Mouse (Mus musculus) mouse embryonic stem cell (cell line): ENCODE data around the gene Ern1.

Source experiments
- in situ Hi-C, 2 experiments: fragments of 300-500 bp; cut with MboI; formaldehyde crosslinking; loops; 1 replicate in 1 of 2; 3 replicates in 1 of 2; pipeline ENCODE4 v1.14.3; 2019 to 2020; ENCODE audit warnings: low sequenced_read_pairs in 2 of 2, low pct_unique_long_range_greater_than_20kb in 1 of 2, mixed read lengths in 1 of 2; ENCODE audit not compliant: unreplicated experiment in 1 of 2

The Ern1 gene

DNA sequence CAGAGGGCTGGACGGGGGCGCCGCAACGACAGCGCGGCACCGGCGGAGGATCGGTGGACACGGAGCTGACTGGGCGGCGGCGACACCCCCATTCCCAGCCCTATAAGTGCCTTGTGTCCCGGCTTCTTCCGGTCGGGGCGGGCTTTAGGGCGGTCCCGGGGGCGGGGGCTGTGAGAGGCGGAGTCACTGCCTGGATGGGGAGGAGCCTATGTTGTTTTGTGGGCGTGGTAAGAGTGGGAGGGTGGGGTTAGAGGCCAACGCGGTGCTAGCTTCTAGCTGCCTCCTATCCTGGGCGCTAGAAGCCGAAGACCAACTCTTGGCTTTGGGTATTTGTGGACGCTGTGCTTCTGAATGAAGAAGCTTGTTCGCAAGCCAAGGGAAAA, at the start of gene Ern1:
TSS of gene Ern1 (minus strand) at position 120 of the 383 bp plus-strand sequence.
- in situ Hi-C loops = no loop called here

DNA sequence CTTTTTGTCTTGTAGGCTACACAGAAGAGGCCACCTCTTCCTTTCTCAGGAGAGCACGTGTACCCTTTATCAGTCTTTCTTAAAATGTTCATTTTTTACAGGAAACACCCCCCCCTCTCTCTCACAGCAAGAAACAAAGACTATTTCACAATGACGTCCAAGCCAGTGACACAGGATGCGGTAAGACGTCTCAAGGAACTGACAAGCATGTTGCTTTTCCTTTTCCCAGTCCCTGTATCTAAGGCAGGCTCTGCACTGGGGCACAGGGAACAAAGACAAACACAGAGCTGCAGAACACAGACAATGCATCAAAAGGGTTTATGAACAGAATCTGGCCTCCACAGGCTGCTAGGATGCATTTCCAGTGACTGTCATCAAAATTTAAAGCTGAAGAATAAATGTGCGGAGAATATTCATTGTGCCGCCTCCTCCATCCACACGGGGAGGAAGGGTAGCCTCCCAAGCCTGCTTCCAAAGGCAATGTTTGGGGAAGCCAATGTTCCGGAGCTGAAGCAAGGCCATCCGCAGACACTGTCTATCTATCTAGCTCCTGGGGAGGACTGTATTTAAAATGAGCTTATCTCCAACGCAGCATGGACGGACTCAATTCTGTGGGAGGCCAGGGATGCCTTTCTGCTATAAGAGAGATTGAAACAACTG, 48.7 kb upstream of the Ern1 start:
- in situ Hi-C loops = loop anchor here in 1 of 2 experiments (10.0 kb wide), 1 partner anchor 88 kb away; no protein-coding TSS in a partner anchor

DNA sequence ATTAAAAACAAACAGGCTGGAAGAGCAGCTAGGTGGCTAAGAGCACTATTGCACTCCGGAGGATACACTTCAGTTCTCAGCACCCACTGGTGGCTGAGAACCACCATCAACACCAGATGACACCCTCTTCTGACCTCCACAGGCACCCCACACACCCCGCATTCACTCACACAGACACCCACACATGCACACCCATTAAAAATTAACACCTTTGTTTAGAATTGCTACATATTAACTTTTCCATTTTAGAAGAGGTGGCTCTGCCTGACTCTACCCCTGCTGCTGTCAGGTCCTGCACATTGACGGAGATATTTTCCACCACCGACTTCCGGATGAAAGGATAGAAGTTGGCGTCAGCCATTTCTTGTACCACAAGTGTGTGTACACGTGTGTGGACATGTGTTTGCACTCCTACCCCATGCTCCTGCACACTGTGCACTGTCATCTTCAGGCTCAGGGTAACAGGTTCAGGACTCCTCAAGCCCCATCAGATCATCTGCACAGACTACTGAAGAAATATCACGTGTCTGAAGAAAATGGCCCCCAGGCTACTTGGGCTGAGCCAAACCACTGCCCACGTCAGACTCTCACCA, 48.1 kb upstream of the Ern1 start:
- in situ Hi-C loops = loop anchor here in 1 of 2 experiments (10.0 kb wide), 1 partner anchor 89 kb away; no protein-coding TSS in a partner anchor

DNA sequence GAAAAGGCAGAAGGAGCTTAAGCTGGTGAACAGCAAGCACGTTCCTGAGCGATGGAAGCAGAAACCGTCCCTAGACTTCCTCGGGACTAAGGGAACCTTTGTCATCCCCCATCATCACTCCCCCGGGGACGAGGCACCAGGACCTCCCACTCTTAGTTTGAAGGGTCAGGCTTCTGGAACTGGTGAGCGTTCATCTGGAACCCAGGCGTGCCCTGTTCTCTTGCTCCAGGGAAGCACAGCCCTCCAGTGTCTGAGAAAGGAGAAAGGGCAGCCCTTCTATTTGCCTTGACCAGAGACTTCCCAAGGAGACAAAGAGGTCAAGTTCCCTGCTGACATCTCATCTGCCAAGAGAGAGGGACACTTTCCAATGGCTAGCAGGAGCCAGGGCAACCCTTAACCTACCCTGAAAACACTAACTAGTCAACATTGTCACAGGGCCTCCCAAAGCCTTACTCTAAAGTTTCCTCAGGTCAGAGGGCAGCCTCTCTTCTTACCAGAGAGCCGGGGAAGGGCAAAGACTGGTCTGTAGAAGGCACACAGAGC, 44.7 kb upstream of the Ern1 start:
- in situ Hi-C loops = loop anchor here in 1 of 2 experiments (10.0 kb wide), 1 partner anchor 92 kb away; no protein-coding TSS in a partner anchor

- in situ Hi-C loops = loop anchor here in 1 of 2 experiments (10.0 kb wide), 1 partner anchor 95 kb away; no protein-coding TSS in a partner anchor
Observed at GRCm38 (mm10) chr11:106529786-106530185, 42.1 kb upstream of the Ern1 start.

DNA sequence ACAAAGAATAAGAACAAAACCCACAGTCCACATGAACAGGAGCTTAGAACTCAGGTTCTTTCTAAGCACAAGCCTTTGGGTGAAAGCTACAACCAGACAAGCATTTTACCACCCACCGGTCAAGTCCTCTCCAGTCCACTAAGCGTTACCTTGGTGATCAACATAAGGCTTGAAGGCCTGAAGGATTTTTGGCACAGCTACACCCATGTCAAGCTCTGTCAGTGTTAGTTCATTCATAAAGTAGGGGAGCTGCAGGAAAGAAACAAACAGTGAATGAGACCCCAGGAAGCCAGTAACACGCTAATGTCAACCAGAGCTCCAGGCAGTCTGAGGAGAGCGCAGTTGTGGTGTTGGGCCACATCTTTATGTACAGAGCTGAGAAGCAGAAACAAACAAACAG, 41.5 kb upstream of the Ern1 start:
- in situ Hi-C loops = no loop called here

GRCm38 (mm10) chr11:106527926-106528325, 40.3 kb upstream of the Ern1 start:
- in situ Hi-C loops = no loop called here

- in situ Hi-C loops = no loop called here
Observed at GRCm38 (mm10) chr11:106527147-106527821, 39.6 kb upstream of the Ern1 start.

- in situ Hi-C loops = loop anchor here in 1 of 2 experiments (25.0 kb wide), 1 partner anchor 240 kb away; the partner anchor contains the start of genes Milr1 and Pecam1
Observed at GRCm38 (mm10) chr11:106522538-106522937, 34.9 kb upstream of the Ern1 start.

- in situ Hi-C loops = loop anchor here in 1 of 2 experiments (25.0 kb wide), 1 partner anchor 241 kb away; the partner anchor contains the start of genes Milr1 and Pecam1
Observed at GRCm38 (mm10) chr11:106521612-106522011, 34.0 kb upstream of the Ern1 start.

DNA sequence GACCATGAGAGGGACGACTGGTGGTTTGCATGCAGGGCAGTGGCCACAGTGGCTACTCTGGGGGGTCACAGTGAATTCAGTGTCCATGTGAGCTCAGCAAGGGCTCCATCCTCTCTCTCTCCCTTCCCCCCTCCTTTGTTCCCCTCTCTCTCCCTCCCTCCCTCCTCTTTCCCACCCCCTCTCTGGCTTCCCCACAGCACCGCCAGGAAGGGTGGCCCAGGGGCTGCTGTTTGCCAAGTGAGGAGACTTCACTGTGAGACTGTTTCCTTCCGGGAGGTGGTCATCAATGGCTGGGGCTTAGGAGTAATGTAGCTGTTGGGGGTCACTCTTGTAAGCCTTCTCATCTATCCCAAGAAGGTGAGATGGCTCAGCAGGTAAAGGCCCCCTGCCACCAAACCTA, 32.8 kb upstream of the Ern1 start:
- in situ Hi-C loops = loop anchor here in 1 of 2 experiments (25.0 kb wide), 1 partner anchor 242 kb away; the partner anchor contains the start of genes Milr1 and Pecam1

DNA sequence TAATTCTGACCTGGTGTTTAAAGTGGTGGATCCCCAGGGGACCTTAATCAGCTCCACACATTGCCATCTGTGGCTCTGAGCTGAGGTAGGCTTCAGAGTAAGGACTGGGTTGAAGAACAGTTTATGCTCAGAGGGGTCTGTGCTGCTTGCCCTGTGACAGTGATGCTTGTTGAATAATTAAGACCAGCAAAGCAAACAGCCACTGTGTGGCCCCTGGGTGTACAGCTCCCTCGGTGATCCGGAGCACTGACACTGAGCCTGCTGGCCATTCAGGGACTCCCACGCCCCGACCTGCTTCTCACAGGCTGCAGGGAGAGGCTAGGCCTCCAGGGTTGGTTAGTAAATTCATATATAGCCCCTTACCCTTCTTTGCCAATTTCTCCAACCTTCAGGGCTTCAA, 31.9 kb upstream of the Ern1 start:
- in situ Hi-C loops = loop anchor here in 1 of 2 experiments (25.0 kb wide), 1 partner anchor 243 kb away; the partner anchor contains the start of genes Milr1 and Pecam1

- in situ Hi-C loops = loop anchor here in 1 of 2 experiments (25.0 kb wide), 1 partner anchor 244 kb away; the partner anchor contains the start of genes Milr1 and Pecam1
Observed at GRCm38 (mm10) chr11:106518391-106518790, 30.7 kb upstream of the Ern1 start.

DNA sequence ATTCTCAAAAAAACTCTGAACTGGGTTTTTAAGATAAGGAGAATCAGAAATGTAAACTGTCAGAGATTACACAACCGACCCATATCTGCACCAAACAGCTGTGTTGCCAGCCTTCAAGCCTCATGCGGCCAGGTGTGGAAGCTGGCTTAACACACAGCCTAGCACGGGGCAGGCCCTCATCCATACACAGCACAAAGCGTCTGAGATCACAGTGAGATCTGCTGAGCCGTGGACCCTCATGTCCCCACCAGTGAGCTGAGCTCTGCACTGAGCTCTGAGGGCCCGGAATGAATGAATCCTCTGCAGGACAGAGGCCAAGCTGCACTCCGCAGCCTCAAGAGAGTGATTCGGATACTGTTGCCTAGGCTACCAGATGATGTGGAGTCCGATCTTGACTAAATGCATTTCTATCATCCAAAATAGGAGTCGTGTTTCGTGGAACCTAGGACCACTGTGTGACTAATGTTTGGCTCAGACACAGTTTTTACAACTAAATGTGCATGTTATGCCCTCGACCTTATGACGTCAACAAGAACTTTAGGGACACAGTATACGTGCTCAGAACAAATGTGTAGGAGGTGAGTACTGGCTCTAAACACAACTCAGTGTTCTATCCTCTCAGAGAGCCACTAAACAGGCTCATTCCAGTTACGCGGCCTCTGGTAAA, 27.6 kb upstream of the Ern1 start:
- in situ Hi-C loops = loop anchor here in 1 of 2 experiments (25.0 kb wide), 1 partner anchor 247 kb away; the partner anchor contains the start of genes Milr1 and Pecam1

DNA sequence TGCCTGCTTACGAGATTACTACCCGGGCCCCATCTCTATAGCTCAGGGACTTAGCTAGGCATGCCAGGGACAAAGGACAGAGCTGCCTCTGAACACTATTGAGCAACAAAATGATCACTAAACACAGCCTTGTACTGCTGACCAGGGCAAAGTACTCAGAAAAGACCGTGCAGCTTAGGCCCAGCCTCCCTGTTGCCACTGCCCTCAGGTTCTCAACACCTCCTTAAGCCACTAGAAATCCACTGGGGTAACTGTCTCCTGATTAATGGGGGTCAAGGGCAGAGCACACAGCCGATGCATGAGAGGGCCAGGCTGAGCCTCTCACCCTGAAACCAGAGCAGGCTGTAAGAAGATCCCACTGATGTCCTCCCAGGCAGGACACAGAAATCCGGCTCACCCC, 26.8 kb upstream of the Ern1 start:
- in situ Hi-C loops = loop anchor here (5.0 to 25.0 kb wide), 2 partner anchors 113 to 248 kb away; partner anchors contain the start of genes Milr1 (in 1 of the 2) and Pecam1 (in 1 of the 2)

GRCm38 (mm10) chr11:106513166-106513565, 25.5 kb upstream of the Ern1 start:
- in situ Hi-C loops = loop anchor here (5.0 to 25.0 kb wide), 2 partner anchors 114 to 249 kb away; partner anchors contain the start of genes Milr1 (in 1 of the 2) and Pecam1 (in 1 of the 2)

GRCm38 (mm10) chr11:106512006-106512390, 24.3 kb upstream of the Ern1 start:
- in situ Hi-C loops = loop anchor here (5.0 to 25.0 kb wide), 2 partner anchors 115 to 250 kb away; partner anchors contain the start of genes Milr1 (in 1 of the 2) and Pecam1 (in 1 of the 2)
